Mouse (Mus musculus) neural tube, embryonic 12.5 days (tissue): ENCODE results near the gene Galnt3. TPM values are rescaled to one million over a fixed set of nuclear protein-coding genes. Genes with fewer than 3 reads are reported as not detected.

Experiments
- ATAC-seq: fragments of 200-750 bp; cut with Nextera tagmentation; 2 replicates; pipeline ENCODE4 v1.8.0; 2017; ENCODE audit warnings: low read depth, mild to moderate bottlenecking, moderate TSS enrichment, moderate library complexity; ENCODE audit not compliant: low FRiP score
- H3K27ac ChIP-seq: fragments of 300-500 bp; sonication (generic); 2 replicates; pipeline ENCODE4 v1.5.1; 2016
- H3K27me3 ChIP-seq: fragments of 300-500 bp; sonication (generic); replicated peaks from 2 replicates; pipeline ENCODE4 v1.6.1; 2016; ENCODE audit warnings: mild to moderate bottlenecking
- H3K36me3 ChIP-seq: fragments of 300-500 bp; sonication (generic); 2 replicates; pipeline ENCODE4 v1.6.1; 2016; ENCODE audit warnings: mild to moderate bottlenecking
- H3K4me1 ChIP-seq: fragments of 300-500 bp; sonication (generic); 2 replicates; pipeline ENCODE4 v1.6.1; 2016
- H3K4me2 ChIP-seq: fragments of 300-500 bp; sonication (generic); replicated peaks from 2 replicates; pipeline ENCODE4 v1.6.1; 2016; ENCODE audit warnings: mild to moderate bottlenecking
- H3K4me3 ChIP-seq: fragments of 300-500 bp; sonication (generic); 2 replicates; pipeline ENCODE4 v1.5.1; 2016
- H3K9ac ChIP-seq: fragments of 300-500 bp; sonication (generic); 2 replicates; pipeline ENCODE4 v1.6.1; 2016; ENCODE audit warnings: mild to moderate bottlenecking
- H3K9me3 ChIP-seq: fragments of 300-500 bp; sonication (generic); 2 replicates; pipeline ENCODE4 v1.6.1; 2016; ENCODE audit warnings: mild to moderate bottlenecking
- whole genome bisulfite sequencing: fragments of 180-500 bp; shearing (Covaris S2); methylation state at CpG from one replicate; pipeline ENCODE4 v1.1.7; 2016; 5-methylcytosine and 5-hydroxymethylcytosine counted together
- polyA plus RNA-seq: library from polyadenylated mRNA; unstranded; fragments of >200 nt; fragmentation: Nextera tagmentation; extraction: Ambion mirVana; gene quantifications from 2 replicates; pipeline ENCODE4 v1.2.1, GENCODE M21; 2016

Galnt3 gene
- polyA plus RNA-seq, 1 experiment from 2014 or later, result 1.0 TPM

DNA sequence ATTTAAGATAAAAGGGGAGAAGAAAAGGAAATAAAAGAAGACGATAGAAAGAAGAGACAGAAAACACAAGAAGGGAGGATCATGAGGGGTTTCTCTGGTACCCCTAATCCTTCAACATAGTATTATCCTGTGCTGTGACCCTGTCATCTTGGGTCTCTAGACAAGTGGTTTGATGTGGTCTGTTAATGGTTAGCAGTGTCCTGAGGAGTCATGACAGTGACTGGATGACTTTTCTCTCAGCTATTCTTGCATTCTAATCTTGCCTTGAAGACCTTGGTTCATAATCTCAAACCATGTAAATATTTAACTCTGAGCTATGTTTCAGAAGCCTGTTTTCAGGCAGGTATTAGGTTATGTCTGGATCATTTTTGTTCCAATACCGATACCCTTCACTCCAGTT lies 17.9 kb upstream of the Galnt3 start:
- no peak overlapping the region for H3K4me3 ChIP-seq
- no peaks in the 10 kb centered on the region for H3K27me3 ChIP-seq
- WGBS, result 93% methylated on average over 2 of the region's 2 CpGs
- H3K9ac ChIP-seq, result no peak overlapping the region
- H3K27ac ChIP-seq, result no peak overlapping the region
- H3K4me2 ChIP-seq, result no peak overlapping the region
- no peak for ATAC-seq
- H3K4me1 ChIP-seq, result 0 out of 2 replicates have a peak, but pooled peaks cover 5% of the 10 kb centered on the region
- no peaks in the 10 kb centered on the region for H3K9me3 ChIP-seq
- no peaks in the 10 kb centered on the region for H3K36me3 ChIP-seq

DNA sequence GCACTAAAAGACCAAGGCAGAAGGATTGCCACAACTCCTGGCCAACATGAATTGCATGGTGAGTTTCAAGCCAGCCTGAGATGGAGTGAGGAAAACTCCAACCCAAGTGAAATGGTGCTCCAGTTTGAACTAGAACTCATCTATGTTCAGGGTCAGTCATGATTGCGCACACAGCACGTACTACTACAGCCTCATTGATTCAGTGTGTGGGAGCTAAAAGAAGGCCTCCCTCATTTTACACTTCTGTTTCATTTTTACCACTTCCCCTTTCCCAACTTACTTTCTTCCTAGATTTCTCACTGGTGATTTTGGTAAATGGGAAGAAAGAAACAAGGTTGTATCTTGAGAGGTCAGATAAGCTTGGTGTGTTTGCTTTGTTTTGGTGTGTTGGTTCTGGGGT lies 17.5 kb upstream of the Galnt3 start:
- no peaks in the 10 kb centered on the region for H3K27me3 ChIP-seq
- no peak overlapping the region for H3K4me3 ChIP-seq
- WGBS, result 90% methylated on average over 2 of the region's 2 CpGs
- ATAC-seq, result no peak
- H3K9ac ChIP-seq, result no peak overlapping the region
- no peak overlapping the region for H3K4me2 ChIP-seq
- H3K27ac ChIP-seq, result no peak overlapping the region
- H3K4me1 ChIP-seq, result 0 out of 2 replicates have a peak, but pooled peaks cover 5% of the 10 kb centered on the region
- H3K36me3 ChIP-seq, result no peaks in the 10 kb centered on the region
- no peaks in the 10 kb centered on the region for H3K9me3 ChIP-seq

DNA sequence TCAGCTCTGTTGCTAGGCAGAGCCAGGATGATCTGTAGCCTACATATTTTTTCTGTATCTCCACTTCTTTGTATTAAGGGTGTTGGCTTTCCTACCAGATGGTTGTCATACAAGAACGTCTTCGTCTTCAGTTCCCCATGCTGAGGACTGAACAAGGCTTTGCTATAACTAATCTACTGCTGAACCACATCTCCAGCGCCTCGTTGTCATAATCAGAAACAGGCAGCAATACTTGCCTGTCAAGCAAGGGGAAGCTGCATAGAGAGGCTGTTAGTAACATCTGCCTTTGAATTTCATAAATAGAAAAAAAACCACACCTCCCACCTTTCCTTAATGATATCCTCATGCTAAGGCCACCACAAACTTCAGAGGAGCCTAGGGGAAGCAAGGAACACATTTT lies 15.5 kb upstream of the Galnt3 start:
- H3K36me3 ChIP-seq, result no peaks in the 10 kb centered on the region
- H3K4me1 ChIP-seq, result no peaks in the 10 kb centered on the region
- no peaks in the 10 kb centered on the region for H3K9me3 ChIP-seq
- H3K27me3 ChIP-seq, result no peaks in the 10 kb centered on the region
- H3K4me3 ChIP-seq, result no peak overlapping the region
- H3K9ac ChIP-seq, result no peak overlapping the region
- H3K27ac ChIP-seq, result no peak overlapping the region
- H3K4me2 ChIP-seq, result no peak overlapping the region
- WGBS, result 81% methylated on average over 4 of the region's 4 CpGs
- ATAC-seq, result no peak

DNA sequence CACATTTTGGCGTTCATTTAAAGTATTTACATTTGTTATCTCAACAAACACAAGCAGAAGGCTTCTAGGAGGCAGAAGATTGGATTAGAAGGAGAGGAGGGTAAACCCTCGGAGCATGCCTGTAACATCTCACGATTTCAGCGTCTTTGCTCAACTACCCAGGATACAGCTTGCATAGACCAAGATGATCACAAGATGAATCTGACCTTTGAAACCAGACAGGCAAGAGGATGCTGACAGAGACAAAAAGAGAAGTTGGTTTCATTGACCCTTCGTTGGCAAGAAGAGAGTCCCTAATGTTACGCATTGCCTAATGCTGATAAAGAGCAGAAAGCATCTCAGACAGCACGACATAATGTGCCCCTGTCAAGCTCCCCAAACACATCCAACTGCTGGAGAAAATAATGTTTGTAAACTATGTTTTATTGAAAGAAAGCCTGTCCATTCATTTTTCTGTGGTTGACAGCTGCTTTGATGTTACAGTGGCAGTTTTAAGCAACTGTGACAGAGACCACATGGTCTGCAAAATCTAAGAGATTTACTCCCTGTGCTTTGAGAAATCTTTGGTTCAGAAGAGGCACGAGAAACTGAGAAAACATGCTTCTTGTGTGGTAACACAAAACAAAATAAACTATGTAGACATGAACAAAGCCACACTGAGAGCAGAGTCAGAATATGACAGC lies 7.2 kb upstream of the Galnt3 start:
- Histone ChIP-seq H3K9ac (no peak overlapping the region), H3K4me1 (no peaks in the 10 kb centered on the region), H3K36me3 (no peaks in the 10 kb centered on the region), H3K27me3 (no peaks in the 10 kb centered on the region), H3K4me3 (no peak overlapping the region), H3K4me2 (no peak overlapping the region), H3K27ac (no peak overlapping the region), H3K9me3 (no peaks in the 10 kb centered on the region)
- 81% methylated on average over 8 of the region's 8 CpGs for WGBS
- no peak for ATAC-seq

DNA sequence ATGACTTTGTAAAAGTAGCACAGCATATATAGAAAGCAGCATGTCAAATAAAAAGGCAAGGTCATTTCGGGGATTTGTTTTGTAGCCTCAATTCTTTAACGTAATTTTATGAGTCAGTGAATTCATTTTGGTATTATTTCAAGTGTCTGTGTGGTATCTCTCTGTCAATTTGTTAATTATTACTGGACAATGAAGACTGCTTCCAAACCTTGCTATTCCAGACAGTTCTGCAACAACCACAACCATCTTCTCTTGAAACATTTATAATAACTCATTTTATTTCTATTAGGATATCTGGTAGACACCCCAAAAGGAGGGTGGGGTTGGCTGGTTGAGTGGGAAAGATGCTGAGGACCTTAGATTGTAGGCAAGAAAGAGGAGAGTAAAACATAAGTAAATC lies 4.1 kb upstream of the Galnt3 start:
- WGBS, result 91% methylated on average over 2 of the region's 2 CpGs
- no peak overlapping the region for H3K4me2 ChIP-seq

DNA sequence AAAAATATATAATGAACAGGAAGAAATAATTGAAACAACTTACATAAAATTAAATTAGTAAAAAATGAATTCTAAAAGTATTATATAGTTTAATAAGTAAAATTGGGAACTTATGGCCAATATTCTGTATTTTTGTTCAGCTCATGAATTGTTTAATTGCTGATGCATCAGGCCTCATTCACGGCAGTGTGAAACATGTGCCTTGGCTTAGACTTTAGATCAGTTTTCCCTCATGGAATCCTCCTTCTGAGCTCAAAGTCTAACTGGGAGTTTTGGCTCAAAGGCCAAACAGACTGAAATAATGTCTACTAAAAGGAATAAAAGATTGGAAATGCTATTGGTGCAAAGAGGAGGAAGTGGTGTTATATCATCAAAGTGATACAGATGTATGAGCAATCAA lies 2.7 kb upstream of the Galnt3 start:
- peaks cover 11% of the 10 kb centered on the region for H3K4me1 ChIP-seq
- WGBS, result 83% methylated on average over 1 of the region's 1 CpGs
- no peak overlapping the region for H3K27ac ChIP-seq

More for the DNA sequence above, 4.1 kb upstream of the Galnt3 start:
- no peak for ATAC-seq
- H3K9me3 ChIP-seq, result no peaks in the 10 kb centered on the region
- H3K27me3 ChIP-seq, result peaks cover 21% of the 10 kb centered on the region
- H3K9ac ChIP-seq, result no peak overlapping the region
- H3K4me1 ChIP-seq, result peaks cover 9% of the 10 kb centered on the region
- no peaks in the 10 kb centered on the region for H3K36me3 ChIP-seq
- no peak overlapping the region for H3K27ac ChIP-seq
- no peak overlapping the region for H3K4me3 ChIP-seq

DNA sequence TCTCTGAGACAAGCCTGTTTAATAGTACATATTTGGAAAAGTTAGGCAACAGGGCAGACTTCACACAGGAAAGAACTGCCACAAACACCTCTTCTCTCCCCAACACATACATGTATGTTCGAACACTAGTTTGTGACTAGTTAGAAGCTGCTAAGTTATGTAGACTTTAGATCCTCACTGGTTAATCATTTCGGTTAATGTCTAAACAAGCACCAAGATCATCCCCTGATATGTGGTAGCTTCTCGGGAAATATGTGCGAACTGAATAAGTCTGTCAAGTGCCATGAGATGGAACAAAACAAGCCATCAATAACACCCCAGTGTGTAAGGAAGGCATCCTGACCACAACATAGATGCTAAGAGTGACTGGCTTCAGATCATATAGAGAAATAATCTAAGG lies 2.1 kb upstream of the Galnt3 start:
- Histone ChIP-seq H3K27ac (no peak overlapping the region), H3K9ac (no peak overlapping the region), H3K4me2 (no peak overlapping the region), H3K4me1 (peaks cover 11% of the 10 kb centered on the region), H3K9me3 (no peaks in the 10 kb centered on the region), H3K27me3 (peaks cover 30% of the 10 kb centered on the region), H3K36me3 (no peaks in the 10 kb centered on the region), H3K4me3 (no peak overlapping the region)
- WGBS, result 83% methylated on average over 4 of the region's 4 CpGs
- no peak for ATAC-seq

More for the DNA sequence above, 2.7 kb upstream of the Galnt3 start:
- H3K4me2 ChIP-seq, result no peak overlapping the region
- no peak overlapping the region for H3K9ac ChIP-seq
- ATAC-seq, result no peak
- H3K36me3 ChIP-seq, result no peaks in the 10 kb centered on the region
- no peaks in the 10 kb centered on the region for H3K9me3 ChIP-seq
- no peak overlapping the region for H3K4me3 ChIP-seq
- peaks cover 26% of the 10 kb centered on the region for H3K27me3 ChIP-seq

DNA sequence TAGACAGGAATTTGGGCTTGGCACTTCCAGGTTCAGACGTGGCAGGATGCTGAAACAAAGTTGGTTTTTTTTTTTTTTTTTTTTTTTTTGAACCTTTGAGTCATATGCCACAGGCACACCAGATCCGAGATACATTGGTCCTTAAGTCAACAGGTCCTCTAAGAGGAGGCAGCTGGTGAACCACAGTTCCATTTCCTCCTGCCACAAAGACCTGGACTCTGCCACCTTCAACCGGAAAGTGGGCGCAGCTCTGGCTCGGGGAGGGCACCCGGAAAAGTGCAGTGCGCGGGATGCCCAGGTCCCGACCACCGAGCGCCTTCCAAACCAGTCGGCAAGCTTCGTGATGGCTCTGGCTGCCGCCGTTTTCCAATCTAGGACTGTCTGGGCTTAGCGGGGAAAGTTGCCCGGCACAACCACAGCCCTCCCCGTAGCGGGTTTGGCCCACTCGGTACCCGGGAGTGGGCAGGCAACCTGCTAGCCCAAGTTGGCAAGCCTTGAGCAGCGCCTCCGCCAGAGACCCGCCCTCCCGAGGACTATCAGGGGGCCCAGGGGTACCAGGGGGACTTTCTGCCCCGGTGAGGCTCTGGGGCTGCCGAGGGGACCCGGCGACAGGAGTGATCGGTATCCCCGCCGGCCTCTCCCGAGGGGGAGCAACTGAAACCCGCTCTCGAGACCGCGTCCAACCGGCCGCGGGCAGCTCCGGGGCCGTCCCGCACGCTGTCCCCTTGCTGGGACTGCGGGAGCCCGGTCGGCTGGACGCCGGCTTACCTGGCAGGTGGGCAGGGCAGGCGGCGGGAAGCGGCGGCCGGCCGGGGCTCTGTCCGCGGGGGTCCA lies 821 bp downstream of the Galnt3 start:
- peak overlapping the region; percentile 57 for H3K9ac ChIP-seq
- ATAC-seq, result peak; percentile 75
- H3K9me3 ChIP-seq, result no peaks in the 10 kb centered on the region
- no peaks in the 10 kb centered on the region for H3K36me3 ChIP-seq
- WGBS, result under 1% methylated on average over 57 of the region's 57 CpGs
- H3K4me2 ChIP-seq, result peak overlapping the region; percentile 100
- H3K27ac ChIP-seq, result no peak overlapping the region
- H3K4me3 ChIP-seq, result peak overlapping the region; percentile 76
- H3K27me3 ChIP-seq, result peaks cover 30% of the 10 kb centered on the region
- peaks cover 11% of the 10 kb centered on the region for H3K4me1 ChIP-seq

DNA sequence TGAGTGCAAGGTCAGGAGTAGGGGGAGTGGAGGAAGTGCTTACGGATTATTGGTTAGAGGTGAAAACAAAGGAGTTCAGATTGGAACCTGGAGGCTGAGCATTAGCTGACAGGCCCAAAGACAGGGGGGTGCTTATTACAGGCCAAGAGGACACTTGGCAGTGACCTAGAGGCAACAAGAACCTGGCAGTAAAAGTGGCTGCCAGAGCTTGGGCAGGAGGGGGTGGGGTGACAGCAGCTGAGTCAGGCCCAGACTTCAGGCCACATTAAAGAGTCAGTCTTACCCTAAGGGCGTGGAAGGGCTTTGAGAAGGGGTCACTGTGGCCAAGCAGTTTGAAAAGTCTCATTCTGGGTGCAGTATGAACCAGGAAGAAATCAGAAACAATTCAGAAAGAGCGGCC lies 7.1 kb downstream of the Galnt3 start:
- WGBS, result 61% methylated on average over 3 of the region's 3 CpGs
- Histone ChIP-seq H3K27me3 (peaks cover 5% of the 10 kb centered on the region), H3K9ac (no peak overlapping the region), H3K4me3 (no peak overlapping the region), H3K4me2 (no peak overlapping the region), H3K9me3 (no peaks in the 10 kb centered on the region), H3K27ac (no peak overlapping the region), H3K36me3 (no peaks in the 10 kb centered on the region), H3K4me1 (no peaks in the 10 kb centered on the region)
- no peak for ATAC-seq

DNA sequence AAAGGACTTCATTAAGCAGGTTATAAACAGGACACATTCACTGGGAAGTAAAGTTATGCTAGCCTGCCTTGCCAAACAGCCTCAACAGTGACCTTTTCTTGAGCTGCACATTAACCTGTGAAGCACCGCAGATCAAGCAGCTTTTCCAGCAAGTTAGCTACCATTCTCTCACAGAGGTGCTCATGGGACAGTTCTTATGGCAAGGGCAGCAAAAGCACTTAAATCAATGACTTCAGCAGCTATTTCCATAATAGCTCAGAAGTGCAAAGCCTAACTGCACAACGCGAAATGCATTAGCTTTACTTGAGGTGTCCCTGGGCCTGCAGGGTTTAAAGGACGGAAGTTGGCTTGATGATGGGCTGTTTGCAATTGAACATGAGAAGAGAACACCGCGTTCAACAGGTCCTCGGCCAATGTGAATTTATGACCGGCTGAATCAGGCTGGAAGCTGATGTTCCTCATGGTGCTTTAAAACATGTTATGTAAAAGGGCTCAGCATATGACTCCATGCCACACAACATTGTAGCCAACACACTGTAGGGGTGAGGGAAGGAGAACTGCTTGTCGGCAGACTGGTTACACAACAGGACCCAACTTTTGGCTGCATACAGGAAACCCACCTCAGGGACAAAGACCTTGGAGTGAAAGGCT lies 16.8 kb downstream of the Galnt3 start:
- H3K36me3 ChIP-seq, result no peaks in the 10 kb centered on the region
- no peak overlapping the region for H3K27ac ChIP-seq
- no peaks in the 10 kb centered on the region for H3K4me1 ChIP-seq
- H3K4me2 ChIP-seq, result no peak overlapping the region
- H3K4me3 ChIP-seq, result no peak overlapping the region
- ATAC-seq, result no peak
- no peaks in the 10 kb centered on the region for H3K27me3 ChIP-seq
- 95% methylated on average over 9 of the region's 9 CpGs for WGBS
- H3K9me3 ChIP-seq, result no peaks in the 10 kb centered on the region
- no peak overlapping the region for H3K9ac ChIP-seq

DNA sequence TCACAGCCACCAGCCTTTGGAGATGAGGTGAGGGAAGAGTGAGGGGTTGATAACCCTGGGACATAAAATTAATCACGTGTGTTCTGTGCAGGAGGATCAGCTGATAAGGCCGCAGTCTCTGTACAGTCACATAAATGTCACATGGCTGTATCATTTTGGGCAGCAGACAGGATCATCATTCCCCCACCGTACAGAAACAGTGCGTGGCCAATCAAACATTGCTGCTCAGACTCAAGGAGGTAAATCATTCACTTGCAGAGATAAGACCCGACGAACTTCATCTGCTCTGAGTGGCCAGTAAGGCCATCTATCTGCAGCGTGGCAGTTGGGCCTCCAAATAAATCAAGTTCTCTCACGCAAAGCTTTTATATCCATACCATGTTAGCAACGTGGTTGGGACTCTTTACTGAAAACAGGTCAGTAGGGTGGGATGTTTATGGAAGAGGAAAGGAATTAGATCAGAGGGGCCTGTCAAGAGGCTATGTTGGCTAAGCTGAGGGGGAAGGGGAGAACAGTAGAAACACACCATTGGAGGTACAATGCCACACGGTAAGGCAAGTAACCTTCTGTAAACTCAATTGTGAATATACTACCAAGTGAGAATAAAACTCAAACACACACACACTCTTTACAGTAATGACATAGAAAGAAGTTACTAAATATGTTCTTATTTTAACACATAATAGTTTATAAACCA lies 20.9 kb downstream of the Galnt3 start:
- 74% methylated on average over 10 of the region's 10 CpGs for WGBS
- Histone ChIP-seq H3K4me2 (no peak overlapping the region), H3K4me1 (no peaks in the 10 kb centered on the region; the same call in 1 of the 2 replicates)

More for the DNA sequence above, 20.9 kb downstream of the Galnt3 start:
- H3K36me3 ChIP-seq, result no peaks in the 10 kb centered on the region
- no peaks in the 10 kb centered on the region for H3K27me3 ChIP-seq
- no peak for ATAC-seq
- H3K9me3 ChIP-seq, result no peaks in the 10 kb centered on the region
- H3K4me3 ChIP-seq, result no peak overlapping the region
- H3K27ac ChIP-seq, result no peak overlapping the region
- H3K9ac ChIP-seq, result no peak overlapping the region
